Mouse (Mus musculus) thymus, postnatal 25 days (tissue): Measurements from ENCODE around the gene Ppp1r21.

Experiments
- DNase-seq: peaks from one replicate; pipeline ENCODE4 v3.0.0; 2022

Gene Ppp1r21

DNA sequence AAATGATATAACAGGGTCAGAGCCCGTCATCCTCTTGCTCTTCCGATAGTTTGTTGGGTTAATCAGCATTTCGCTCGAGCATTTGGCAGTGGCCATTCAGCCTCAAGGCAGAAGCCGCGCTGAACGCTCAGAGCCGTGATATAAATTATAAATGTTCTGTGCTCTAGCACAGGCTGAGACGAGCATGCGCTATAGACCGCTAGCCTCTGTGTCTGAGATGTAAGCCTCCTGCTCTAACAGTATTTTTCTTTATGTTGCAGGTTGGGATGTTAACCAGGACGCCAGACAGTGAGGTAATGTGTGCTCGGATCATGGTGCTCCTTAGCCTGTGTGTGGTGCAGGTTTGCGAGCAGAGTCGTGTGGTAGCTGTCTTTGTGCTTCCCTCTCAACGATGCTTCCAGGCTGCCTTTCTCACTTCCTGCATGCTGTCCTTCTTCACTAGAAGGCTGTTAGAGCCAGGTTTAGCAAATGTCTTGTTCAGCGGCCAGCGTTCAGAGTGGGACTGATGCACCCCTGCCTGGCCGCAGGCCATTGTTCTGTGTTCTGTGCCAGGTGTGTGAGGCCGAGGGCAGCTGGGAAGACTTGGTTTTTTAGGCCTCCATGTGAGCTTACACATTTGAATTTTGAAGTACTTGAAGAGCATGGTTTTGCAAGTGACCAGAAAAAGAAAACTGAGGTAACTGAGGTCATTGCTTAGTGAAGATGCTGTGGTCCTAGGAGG is 48.8 kb downstream of the Ppp1r21 start:
- no peak for DNase-seq

DNA sequence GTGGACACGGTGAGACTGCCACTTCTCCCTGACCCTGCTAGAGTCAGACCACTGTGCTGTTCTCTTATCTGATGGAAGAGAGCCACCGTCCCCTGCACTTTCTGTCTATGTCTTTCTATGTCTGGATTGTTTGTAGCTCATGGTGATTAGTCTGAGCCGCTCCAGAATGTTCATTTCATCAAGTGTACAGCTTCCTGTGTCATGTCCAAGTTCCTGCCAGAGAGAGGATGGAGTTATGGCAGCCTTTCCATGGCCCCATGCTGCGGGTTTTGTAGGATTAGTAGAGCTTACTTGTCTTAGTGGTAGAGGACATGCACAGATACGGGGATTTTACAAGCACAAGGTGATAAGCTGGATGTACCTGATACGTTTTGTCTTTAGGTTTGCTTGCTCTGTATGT is 50.6 kb downstream of the Ppp1r21 start:
- no peak for DNase-seq

DNA sequence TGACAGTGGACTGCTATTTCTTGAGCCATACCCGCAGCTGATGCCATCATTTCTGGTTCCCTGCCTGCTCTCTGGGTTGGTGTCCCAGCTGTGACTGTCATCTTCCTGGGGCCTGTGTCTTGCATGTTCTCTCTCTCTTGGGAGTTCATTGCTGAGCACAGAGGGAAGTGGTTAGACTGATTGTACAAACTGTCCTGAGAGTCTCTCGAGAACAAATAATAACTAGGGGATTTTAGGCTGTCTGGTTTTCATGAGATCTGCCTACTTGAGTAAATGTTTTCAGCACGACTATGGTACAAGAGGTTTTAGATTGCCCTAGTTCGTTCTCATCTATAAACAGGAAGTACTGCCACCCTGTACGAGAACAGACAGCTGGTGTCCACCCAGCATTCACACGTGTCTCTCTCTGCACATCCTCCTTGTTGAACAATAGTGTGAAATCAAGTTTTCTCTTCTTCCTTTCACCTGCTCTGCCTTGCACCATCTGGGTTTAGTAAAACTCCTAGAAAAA is 51.6 kb downstream of the Ppp1r21 start:
- peak; percentile 56 for DNase-seq

- DNase-seq = no peak
Measured at GRCm38 (mm10) chr17:88582999-88583398, 53.1 kb downstream of the Ppp1r21 start.

GRCm38 (mm10) chr17:88583411-88583810 is 53.5 kb downstream of the Ppp1r21 start:
- no peak for DNase-seq

DNA sequence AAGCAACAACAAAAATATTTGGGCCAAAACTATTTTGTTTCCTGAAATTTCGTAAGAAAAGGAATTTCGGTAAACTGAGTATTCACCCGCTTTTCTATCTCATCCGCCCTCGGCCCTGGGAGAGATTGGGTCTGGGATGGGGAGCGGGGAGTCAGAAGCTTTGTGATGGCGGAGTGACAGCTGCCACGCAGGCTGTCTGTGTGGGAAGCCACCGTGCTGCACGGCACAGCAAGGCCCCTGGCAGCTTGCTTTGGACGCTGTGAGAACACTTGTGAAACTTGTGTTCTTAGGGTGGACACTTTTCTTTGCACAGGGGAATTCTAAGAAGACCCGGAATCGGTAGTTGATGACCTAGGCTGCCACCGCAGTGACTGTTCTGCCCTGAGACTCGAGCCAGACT is 57.5 kb downstream of the Ppp1r21 start:
- no peak for DNase-seq

DNA sequence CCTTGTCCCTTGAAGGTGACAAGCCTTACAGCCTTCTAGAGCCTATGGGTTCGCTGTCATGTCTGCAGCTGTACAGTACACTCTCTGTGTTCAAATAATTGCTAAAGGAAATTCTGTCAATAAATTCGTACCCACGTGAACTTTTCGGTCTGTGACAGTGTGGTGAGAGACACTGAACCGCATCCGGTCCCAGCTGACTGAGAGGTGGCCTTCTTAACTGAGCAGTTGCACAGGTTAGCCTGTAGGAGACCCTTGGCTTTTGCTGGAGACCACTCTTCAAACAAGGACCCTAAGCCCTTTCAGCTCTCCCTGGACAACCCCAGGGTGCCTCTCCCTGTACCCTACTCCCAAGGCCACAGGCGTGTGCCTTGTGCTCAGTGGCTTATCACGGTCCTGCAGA is 58.3 kb downstream of the Ppp1r21 start:
- no peak for DNase-seq

DNA sequence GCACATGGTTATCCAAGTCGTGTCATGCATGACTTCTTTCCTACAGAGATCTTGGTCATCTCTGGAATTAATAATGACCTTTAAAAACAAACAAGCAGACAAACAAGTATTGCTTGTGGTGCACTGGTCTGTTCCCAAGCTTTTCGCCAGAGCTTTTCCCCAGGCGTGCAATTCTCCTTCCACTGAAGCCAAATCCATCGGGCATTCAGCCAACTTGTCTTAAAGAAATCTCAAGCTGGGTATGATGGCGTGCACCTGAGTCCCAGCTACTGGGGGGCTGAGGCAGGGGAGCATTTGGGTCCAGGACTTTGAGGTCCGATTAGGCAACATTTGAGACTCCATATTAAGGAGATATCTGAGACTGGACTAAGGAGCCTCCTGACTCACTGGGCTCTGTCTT is 60.3 kb downstream of the Ppp1r21 start:
- no peak for DNase-seq

DNA sequence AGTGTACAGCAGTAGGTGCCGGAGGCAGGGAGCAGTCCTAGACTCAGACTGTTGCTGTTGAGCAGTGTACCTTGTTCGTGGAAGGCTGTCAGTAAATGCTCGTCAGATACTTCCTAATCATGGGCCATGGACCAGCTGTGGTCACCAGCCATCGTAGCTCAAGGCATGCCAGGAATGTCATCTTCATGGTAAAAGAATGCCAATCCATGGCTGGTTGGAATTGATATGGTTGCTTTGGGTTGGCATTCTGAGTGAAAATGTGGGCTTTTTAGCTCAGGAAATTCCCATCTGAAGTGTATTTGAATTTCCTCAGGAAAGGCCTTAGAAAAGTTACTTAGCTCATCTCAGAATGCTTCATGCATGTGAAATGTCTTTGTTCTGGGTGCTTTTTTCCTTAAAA is 65.2 kb downstream of the Ppp1r21 start:
- DNase-seq = no peak

DNA sequence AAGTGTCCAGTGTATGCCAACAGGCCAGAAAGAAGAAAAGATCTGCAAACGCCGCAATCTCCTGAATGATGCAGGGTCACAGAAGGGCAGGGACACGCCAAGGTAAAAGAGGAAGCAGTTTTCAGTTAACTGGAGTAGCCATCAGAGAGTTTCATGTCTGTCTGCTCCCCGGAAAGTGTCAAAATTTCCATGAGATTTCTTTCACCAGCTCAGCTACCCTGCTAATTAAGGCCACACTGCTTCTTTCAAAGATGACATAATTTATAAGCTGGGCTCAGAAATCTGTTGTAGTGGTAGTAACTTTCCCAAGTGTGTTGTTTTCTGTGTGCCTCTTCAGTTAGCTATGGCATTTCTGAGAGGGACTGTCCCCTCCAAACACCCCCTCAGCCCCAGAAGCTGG is 66.2 kb downstream of the Ppp1r21 start:
- DNase-seq = no peak

DNA sequence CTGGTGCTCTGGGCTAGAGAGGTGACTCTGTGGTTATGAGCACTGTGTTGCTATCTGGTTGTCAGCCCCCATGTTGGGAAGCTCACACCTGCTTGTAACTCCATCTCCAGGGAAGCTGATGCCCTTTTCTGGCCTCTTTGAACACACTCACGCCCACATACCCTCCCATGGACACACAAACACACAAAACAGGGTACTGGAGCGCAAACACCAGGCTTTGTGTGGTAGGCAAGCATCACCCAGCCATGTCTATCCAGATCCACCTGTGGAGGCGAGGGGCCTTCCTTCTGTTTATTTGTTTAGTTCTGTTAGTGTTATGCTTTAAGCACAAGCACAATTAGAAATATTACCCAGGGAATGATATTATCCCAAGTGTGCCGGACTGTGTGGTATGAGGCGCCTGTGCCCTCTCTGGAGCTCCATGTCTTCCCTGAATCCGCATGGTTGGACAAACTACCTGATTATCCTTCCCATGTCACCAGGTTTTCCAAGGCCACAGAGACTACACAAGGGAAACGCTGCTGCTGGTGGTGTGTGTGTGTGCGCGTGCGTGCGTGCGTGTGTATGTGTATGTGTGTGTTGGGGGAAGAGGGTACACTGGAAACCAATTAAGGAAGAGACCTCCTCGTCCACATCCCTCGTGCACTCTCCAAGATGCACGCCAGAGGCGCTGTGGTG is 66.8 kb downstream of the Ppp1r21 start:
- DNase-seq = peak; percentile 75

DNA sequence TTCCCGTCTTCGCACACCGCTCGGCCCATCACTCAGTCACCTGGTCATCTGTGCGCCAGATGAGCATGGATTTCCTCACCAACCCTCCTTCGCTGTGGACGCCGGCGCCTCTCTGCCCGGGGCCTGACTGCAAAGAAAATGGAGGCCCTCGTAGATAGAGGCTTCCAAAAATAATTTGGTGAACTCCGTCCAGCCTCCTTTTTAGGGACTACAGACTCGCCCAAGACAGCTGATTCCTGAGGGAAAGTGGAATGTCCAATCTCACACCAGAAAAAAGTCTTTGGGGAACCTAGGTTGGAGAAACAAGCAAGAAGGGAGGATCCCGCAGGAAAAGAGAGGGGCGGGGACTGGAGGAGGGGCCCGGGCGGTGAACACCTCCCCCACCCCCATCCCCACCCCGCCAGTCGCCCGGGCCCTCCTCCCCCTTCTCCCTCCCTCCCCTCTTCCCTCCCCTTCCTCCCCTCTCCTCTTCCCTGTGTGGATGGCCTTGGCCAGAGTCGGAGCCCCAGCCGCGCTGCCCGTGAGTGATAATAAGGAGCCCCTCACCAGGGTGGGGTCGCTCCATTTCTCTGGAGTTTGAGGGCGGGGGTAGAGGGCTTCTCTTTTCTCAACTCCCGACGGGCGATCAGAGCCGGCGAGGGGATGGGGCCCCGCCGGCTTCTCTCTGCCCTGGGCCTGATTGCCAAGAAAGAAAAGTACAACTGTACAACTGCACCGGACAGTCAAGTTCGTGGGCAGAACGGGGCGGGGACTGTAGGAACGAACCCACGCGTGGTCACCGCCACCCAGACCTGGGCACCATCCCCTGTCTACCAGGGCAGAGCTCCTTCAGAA is 67.5 kb downstream of the Ppp1r21 start, which contains the start of gene Ston1:
Gene Ston1, plus strand, starts transcription at position 463 of the 834 bp plus-strand sequence.
- DNase-seq = no peak

- no peak for DNase-seq
Measured at GRCm38 (mm10) chr17:88598056-88598420, 68.1 kb downstream of the Ppp1r21 start.

DNA sequence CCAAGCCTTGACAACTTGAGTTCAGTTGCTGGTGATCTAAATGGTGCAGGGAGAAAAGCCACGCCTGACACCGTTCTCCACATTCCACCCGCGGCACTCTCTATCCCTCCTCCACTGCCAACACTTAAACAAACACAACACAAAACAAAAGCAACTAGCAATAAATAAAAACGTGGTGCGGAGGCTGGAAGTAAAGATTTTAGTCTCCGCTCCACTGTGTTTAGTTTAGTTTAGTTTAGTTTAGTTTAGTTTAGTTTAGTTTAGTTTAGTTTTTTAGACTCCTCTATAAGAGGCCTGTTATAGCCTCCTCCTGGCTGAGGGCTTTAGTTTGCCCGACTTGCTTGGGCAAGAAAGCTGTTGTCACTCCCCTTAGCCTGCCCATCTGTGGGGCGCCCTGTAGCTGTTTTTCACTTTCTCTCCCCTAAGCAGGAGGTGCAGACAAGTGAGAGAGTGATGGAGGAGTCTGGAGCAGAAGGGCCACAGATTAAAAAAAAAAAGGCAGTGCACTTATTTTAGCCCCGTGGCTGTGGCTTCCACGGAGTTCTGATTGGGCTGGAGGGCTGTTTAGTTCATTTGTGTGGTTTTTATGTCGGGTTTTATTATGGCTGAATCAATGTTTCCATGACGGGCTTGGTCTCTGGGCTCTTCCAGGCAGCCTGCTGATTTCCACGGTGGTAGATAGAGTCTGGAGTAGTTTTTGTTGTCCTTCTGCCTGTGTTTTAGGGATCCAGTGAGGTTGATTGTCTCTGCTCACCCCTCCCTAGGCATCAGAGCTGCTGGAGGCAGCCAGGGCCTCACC is 68.9 kb downstream of the Ppp1r21 start:
- no peak for DNase-seq

DNA sequence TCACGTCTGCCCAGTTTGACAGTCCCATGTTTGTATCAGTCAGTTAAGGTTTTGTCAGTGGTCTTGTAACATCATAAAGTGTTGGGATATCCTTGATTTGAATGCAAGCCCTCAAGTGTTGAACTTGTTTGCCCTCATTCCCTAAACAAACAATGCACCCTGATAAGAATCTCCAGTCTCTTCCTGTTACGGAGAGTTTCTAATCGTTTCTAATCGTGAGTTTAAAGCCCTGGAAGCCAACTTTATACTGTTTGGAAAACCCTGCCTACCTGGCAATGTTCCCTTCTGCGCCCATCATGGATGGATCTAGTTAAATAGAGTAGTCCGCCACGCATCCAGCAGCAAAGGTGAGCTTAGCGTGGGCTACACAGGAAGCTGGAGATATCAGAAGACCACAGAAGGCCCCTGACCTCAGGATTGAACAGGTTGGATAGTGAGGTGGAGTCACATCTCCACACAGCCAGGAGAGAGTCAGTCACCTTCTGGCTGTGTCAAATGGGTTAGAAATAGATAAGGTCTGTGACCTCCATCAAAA is 70.6 kb downstream of the Ppp1r21 start:
- no peak for DNase-seq

GRCm38 (mm10) chr17:88603943-88604342 is 74.0 kb downstream of the Ppp1r21 start:
- no peak for DNase-seq

DNA sequence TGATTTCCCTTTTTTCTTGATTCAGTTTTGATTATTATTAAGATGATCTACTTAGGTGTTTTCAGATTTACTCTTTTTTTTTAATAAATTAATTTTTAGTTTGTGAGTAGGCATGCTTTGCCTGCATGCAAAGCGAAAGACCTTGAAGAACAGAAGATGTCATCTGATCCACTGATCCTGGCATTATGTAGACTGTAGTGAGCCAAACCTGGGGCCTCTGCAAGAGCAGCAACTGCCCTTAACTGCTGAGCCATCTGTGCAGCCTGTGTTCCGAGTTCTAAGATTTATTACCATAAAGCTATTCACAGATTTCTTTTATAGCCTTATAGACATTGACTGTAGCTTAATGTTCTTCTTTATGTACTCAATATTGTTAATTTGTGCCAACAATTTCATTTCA is 76.1 kb downstream of the Ppp1r21 start:
- DNase-seq = no peak

DNA sequence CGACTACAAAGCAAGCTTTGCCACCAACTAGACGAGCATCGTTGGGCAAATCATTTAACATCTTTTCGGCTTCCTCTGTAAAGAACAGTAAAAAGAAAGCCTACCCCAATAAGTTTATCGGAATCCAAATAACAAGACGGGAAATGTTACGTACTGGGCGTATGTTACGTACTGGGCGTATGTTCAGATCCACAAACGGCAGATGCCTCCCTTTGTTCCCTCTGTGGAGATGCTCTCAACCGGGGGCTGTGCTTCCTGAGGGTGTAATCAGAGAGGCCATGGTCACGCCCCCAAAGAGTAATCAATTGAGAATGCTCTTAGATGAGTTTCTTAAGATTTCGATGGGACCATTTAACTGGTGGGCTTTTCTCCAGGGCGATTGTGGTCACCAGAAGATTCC is 79.4 kb downstream of the Ppp1r21 start:
- DNase-seq = no peak

DNA sequence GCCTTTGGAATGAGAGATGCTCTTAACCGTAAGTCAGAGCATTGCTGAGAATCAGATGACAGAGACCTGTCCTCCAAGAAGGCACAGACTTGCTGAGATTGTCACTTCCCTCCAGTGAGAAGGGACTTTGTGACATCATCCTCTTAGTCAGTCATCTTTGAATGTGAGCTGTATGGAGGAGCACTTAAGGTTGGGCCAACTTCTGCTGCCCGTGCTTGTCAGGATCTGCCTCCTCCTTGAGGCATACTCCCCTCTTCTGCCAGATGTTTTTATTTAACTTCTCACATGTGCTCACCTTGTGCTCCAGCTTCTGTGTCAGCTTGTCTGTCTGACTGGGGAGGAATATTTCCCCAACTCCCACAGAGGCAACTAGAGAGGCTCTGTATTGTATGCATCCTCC is 81.1 kb downstream of the Ppp1r21 start:
- DNase-seq = no peak

- no peak for DNase-seq
Measured at GRCm38 (mm10) chr17:88613172-88613571, 83.3 kb downstream of the Ppp1r21 start.

DNA sequence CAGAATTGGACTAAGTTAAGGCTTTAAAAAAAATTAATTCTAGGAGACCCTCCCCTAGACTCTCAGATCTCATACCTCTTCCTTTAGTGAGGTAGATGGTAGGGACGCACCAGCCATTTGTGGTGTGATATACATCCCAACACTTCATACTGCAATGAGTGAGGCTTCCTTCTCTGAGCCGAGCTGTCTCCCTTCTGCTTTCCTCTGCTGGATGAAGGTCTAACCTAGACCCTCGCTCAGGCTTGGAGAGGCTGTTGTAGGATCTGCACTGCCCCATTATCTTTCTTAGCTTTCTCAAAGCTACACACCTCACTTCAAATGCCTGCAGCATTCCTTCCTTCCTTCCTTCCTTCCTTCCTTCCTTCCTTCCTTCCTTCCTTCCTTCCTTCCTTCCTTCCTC is 83.8 kb downstream of the Ppp1r21 start:
- DNase-seq = no peak

DNA sequence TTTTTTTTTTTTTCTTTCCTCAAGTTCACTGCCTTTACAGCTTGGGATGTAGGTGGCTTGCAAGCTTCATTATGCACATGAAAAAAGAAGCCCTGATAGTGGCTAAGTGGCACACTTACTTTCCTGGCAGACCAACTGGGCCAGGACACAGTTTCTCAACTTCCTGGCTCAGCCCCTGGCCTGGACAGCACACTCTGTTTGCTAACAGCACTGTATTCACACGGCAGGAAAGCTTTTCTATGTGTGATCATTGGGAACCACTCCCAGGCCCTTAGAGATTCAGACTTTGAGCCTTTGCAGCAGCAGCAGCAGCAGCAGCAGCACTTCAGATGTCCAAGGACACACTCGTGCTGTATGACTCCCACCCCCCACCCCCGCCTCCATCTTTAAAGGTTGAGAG is 84.3 kb downstream of the Ppp1r21 start:
- DNase-seq = no peak

GRCm38 (mm10) chr17:88614733-88615132 is 84.8 kb downstream of the Ppp1r21 start:
- DNase-seq = no peak
